Mouse (Mus musculus) left cerebral cortex, adult 11 months (tissue): ENCODE results near the gene Speer1.
"Not testable (repeated sequence)": the region's sequence is repeated elsewhere in the genome, so short reads cannot be mapped to it uniquely, and the experiment has no call there.

Experiments used
- DNase-seq: peaks from one replicate; pipeline ENCODE4 v3.0.0; 2022; ENCODE audit warnings: low spot score

The Speer1 gene

DNA sequence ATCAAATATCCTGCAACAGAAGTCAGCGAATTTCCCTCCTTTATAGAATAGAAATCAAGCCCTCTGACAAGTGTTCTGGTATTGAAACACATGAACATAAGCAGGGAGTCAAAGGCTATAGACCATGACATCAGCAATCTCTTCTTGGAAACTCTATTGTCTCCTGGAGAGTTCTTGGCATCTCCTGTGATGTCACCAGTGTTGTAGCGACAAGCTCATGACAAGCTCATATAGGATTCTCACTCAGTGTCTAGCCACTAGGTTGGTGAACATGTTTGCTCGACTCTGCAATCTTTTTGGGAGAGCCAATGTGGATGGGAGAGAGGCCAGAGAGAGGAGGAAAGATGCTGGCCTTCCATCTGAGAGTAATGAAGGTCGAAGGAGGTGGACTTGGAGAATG, at the start of gene Speer1:
Speer1 (plus strand) TSS at position 301 of the 400 bp plus-strand sequence.
- DNase-seq: not testable (repeated sequence)
